Mouse (Mus musculus): ENCODE results near the gene Tnip1. TPM values are rescaled to one million over a fixed set of nuclear protein-coding genes. Genes with fewer than 3 reads are reported as not detected.
"Not testable (repeated sequence)": the region's sequence is repeated elsewhere in the genome, so short reads cannot be mapped to it uniquely, and the experiment has no call there.

The Tnip1 gene
- polyA plus RNA-seq, 1 experiment from 2014 or later = 10.8 TPM

- Histone ChIP-seq H3K36me3 (ENCODE audit: poor library complexity, severe bottlenecking) (no peaks in the 10 kb centered on the region), H3K27ac (no peak overlapping the region), H3K9ac (peak overlapping the region; percentile 65; the same call in 1 of the 2 replicates), H3K4me3 (peak overlapping the region; percentile 49), H3K4me1 (peaks cover 12% of the 10 kb centered on the region; the same call in 1 of the 2 replicates), H3K27me3 (no peaks in the 10 kb centered on the region), H3K9me3 (replicated peaks) (no peaks in the 10 kb centered on the region), H3K4me2 (peak overlapping the region; percentile 90)
- WGBS = 75% methylated on average over 5 of the region's 5 CpGs
- ATAC-seq = no peak
Measured at GRCm38 (mm10) chr11:54903339-54903738, 59.4 kb downstream of the Tnip1 start.

DNA sequence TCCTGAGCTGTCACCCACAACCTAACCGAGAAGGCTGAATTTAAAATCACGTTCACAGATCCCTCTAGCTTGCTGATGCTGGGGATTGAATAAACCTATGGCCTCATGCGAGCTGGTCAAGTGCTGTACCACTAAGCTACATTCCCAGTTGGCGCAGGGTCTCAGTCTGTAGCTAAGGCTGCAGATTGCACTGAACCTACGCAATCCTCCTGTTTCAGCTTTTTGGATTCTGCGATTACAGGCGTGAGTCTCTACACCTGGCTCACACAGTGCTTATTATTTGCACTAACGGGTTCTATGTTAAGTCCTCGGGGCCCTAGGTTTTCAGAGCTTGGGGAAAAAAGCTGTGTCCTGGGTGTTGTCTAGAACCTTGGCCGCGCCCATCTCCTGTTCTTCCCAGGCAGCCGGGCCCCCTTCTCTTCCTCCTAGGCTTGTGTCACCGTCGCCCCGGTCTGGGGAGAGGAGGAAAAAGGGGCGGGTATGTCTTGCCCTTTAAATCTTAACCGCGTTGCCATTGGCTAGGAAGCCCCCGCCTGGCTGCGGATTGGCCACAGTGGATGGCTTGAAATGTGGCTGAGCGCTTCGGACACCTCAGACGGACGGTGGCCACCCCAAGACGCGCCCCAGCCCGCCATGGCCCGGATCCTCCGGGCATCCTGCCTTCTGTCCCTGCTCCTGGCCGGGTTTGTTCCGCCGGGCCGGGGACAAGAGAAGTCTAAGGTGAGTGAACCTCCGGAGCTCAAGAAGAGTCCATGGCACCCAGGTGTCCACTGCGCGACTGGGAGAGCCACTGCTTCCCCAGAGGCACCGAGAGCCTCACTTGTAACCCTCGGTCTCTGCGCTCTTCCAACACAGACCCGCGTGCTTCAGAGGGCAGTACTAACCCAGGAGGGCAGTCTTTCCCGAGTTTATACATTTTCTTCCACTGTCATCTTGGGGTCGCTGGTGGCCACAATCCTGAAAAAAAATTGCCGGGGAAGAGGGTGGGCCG, 60.1 kb downstream of the Tnip1 start, which contains the start of gene Gpx3:
Gene Gpx3, plus strand, starts transcription at position 121 of the 991 bp plus-strand sequence.
- no peaks in the 10 kb centered on the region for H3K9me3 ChIP-seq (replicated peaks)
- H3K36me3 ChIP-seq (ENCODE audit: poor library complexity, severe bottlenecking) = no peaks in the 10 kb centered on the region
- H3K4me2 ChIP-seq = peak within 1 kb of the TSS; percentile 90
- H3K27me3 ChIP-seq = no peaks in the 10 kb centered on the region
- H3K27ac ChIP-seq = no peak within 1 kb of the TSS
- 16% methylated on average over 45 of the region's 45 CpGs for WGBS
- peaks cover 12% of the 10 kb centered on the region; the same call in 1 of the 2 replicates for H3K4me1 ChIP-seq
- H3K9ac ChIP-seq = peak within 1 kb of the TSS; percentile 65
- peak within 1 kb of the TSS; percentile 49 for H3K4me3 ChIP-seq
- peak; percentile 96 for ATAC-seq

DNA sequence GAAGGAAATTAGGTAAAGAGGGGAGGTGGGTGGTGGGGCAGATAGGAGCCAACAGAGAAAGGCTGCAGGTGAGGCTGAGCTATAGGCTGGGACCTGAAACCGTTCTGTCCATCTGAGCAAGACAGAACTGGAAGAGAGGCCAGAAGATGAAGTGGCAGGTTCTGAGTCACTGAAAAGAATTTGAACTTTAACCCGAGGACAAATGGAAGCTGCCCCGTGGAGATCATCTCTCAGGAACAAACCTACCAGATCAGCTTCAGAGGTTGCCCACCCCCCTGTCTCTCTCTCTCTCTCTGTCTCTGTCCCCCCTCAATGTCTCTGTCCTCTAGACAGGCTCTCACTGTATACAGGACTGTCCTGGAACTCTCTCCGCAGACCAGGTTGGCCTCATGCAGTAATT, 63.1 kb downstream of the Tnip1 start:
- Histone ChIP-seq H3K4me1 (peaks cover 12% of the 10 kb centered on the region; the same call in 1 of the 2 replicates), H3K27ac (no peak overlapping the region), H3K4me2 (no peak overlapping the region), H3K27me3 (no peaks in the 10 kb centered on the region), H3K36me3 (ENCODE audit: poor library complexity, severe bottlenecking) (no peaks in the 10 kb centered on the region), H3K4me3 (no peak overlapping the region), H3K9ac (no peak overlapping the region), H3K9me3 (replicated peaks) (no peaks in the 10 kb centered on the region)
- 90% methylated on average over 4 of the region's 4 CpGs for WGBS
- no peak for ATAC-seq

- H3K27me3 ChIP-seq = no peaks in the 10 kb centered on the region
- H3K4me2 ChIP-seq = no peak overlapping the region
- no peak for ATAC-seq
- H3K4me3 ChIP-seq = no peak overlapping the region
- H3K36me3 ChIP-seq (ENCODE audit: poor library complexity, severe bottlenecking) = no peaks in the 10 kb centered on the region
- H3K27ac ChIP-seq = no peak overlapping the region
- no peaks in the 10 kb centered on the region for H3K9me3 ChIP-seq (replicated peaks)
- 49% methylated on average over 5 of the region's 5 CpGs for WGBS
- no peak overlapping the region for H3K9ac ChIP-seq
- 0 out of 2 replicates have a peak, but pooled peaks cover 3% of the 10 kb centered on the region for H3K4me1 ChIP-seq
Measured at GRCm38 (mm10) chr11:54897470-54897869, 65.2 kb downstream of the Tnip1 start.

GRCm38 (mm10) chr11:54896646-54897045, 66.1 kb downstream of the Tnip1 start:
- not testable (repeated sequence) for H3K27me3 ChIP-seq
- 89% methylated on average over 3 of the region's 3 CpGs for WGBS

DNA sequence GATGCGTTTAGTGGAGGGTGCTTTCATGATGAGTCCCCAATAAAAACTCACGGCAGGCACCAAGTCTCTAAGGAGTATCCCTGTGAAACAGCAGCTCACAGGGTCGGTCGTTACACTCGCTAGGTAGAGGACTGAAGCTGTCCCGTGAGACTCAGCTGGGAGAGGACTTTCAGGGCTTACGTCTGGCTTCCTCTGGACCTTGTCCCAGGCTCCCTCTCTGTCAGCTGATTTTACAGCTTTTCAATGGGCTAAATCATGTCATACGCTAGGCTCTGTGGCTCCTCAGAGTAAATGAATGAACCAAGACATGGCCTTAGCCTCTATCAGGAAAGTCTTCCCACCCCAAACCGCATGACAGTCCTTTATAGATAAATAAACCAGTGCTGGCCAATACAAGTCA, 68.1 kb downstream of the Tnip1 start:
- Histone ChIP-seq H3K27me3 (no peaks in the 10 kb centered on the region), H3K9ac (no peak overlapping the region), H3K4me3 (no peak overlapping the region), H3K9me3 (replicated peaks) (no peaks in the 10 kb centered on the region), H3K4me2 (no peak overlapping the region), H3K4me1 (no peaks in the 10 kb centered on the region), H3K27ac (no peak overlapping the region), H3K36me3 (ENCODE audit: poor library complexity, severe bottlenecking) (no peaks in the 10 kb centered on the region)
- no peak for ATAC-seq
- WGBS = 78% methylated on average over 9 of the region's 9 CpGs

More at GRCm38 (mm10) chr11:54896646-54897045, 66.1 kb downstream of the Tnip1 start:
- not testable (repeated sequence) for H3K4me1 ChIP-seq; H3K36me3 ChIP-seq (ENCODE audit: poor library complexity, severe bottlenecking); H3K4me2 ChIP-seq; H3K27ac ChIP-seq; ATAC-seq; H3K9ac ChIP-seq; H3K4me3 ChIP-seq; H3K9me3 ChIP-seq (replicated peaks)

DNA sequence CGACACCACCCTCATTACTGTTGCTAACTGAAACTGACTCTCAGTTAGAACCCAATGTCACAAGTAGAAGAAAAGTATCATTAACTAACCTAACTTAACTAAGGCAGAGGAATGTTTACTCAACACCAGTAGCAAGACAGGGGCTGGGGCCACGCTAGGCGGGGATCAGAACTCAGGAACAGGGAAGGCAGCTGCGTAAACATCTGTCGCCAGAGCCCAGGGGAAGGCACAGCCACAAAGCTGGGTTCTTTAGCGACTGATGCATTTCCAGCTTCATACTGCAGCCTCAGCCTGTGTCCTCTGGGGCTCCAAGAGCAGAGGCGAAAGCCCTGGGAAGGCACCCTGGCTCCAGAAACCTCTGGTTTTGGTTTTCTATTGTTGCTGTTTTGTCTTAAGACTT, 70.6 kb downstream of the Tnip1 start:
- Histone ChIP-seq H3K4me1 (no peaks in the 10 kb centered on the region), H3K4me3 (no peak overlapping the region), H3K9me3 (replicated peaks) (no peaks in the 10 kb centered on the region), H3K27me3 (no peaks in the 10 kb centered on the region), H3K4me2 (no peak overlapping the region), H3K36me3 (ENCODE audit: poor library complexity, severe bottlenecking) (no peaks in the 10 kb centered on the region), H3K9ac (no peak overlapping the region), H3K27ac (no peak overlapping the region)
- WGBS = 63% methylated on average over 7 of the region's 7 CpGs
- no peak for ATAC-seq

- Histone ChIP-seq H3K27ac (no peak overlapping the region), H3K4me3 (no peak overlapping the region), H3K9ac (no peak overlapping the region), H3K9me3 (replicated peaks) (no peaks in the 10 kb centered on the region), H3K27me3 (no peaks in the 10 kb centered on the region), H3K4me2 (no peak overlapping the region), H3K4me1 (no peaks in the 10 kb centered on the region), H3K36me3 (ENCODE audit: poor library complexity, severe bottlenecking) (no peaks in the 10 kb centered on the region)
- 84% methylated on average over 5 of the region's 5 CpGs for WGBS
- ATAC-seq = no peak
Measured at GRCm38 (mm10) chr11:54891341-54891740, 71.4 kb downstream of the Tnip1 start.

- H3K4me1 ChIP-seq = no peaks in the 10 kb centered on the region
- H3K27me3 ChIP-seq = no peaks in the 10 kb centered on the region
- H3K27ac ChIP-seq = no peak overlapping the region
- H3K4me3 ChIP-seq = no peak overlapping the region
- 91% methylated on average over 6 of the region's 6 CpGs for WGBS
- no peak overlapping the region for H3K9ac ChIP-seq
- H3K4me2 ChIP-seq = no peak overlapping the region
- H3K9me3 ChIP-seq (replicated peaks) = no peaks in the 10 kb centered on the region
- no peaks in the 10 kb centered on the region for H3K36me3 ChIP-seq (ENCODE audit: poor library complexity, severe bottlenecking)
- no peak for ATAC-seq
Measured at GRCm38 (mm10) chr11:54887927-54888326, 74.8 kb downstream of the Tnip1 start.

DNA sequence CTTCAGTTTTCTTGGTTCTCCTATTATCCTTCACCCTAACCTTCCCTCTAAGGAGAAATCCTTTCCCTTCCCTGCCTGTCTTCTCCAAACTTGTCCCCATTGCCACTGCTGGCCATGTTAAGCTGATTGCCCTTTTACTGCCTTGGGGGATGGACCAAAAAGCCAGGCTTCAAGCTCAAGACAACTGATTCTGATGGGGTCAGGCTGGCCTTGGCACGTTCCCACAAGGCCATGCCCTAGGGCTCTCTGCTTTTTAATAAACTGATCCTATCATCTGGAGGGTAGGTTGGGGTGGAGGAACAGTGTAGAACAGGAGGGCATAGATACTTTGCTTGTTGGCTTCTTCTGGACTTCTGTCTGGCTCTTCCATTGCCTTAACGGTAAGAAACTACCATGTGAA, 77.3 kb downstream of the Tnip1 start:
- Histone ChIP-seq H3K27ac (no peak overlapping the region), H3K4me2 (no peak overlapping the region), H3K4me3 (no peak overlapping the region), H3K27me3 (no peaks in the 10 kb centered on the region), H3K4me1 (no peaks in the 10 kb centered on the region), H3K9ac (no peak overlapping the region), H3K9me3 (replicated peaks) (no peaks in the 10 kb centered on the region), H3K36me3 (ENCODE audit: poor library complexity, severe bottlenecking) (no peaks in the 10 kb centered on the region)
- no peak for ATAC-seq
- WGBS = 89% methylated on average over 2 of the region's 2 CpGs

DNA sequence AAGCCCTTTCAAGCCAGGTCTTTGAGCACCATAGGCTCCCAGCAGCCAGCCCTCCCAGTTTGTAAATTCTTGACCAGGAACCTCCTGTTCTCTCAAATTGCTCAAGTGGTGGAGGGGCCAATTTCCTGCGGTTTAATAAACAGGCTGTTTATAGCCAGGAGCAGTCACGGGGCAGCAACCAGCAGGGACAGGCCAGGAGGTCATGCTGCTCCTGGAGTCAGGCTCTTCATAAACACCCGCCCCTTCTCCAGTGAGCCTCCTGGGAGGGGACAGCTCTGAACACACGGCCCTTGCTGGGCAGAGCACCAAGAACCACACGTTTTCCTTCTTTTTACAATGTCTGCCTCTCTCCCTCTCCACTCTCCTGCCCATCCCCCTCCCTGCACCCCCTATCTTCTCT, 77.8 kb downstream of the Tnip1 start:
- Histone ChIP-seq H3K4me1 (no peaks in the 10 kb centered on the region), H3K27ac (no peak overlapping the region), H3K9ac (no peak overlapping the region), H3K9me3 (replicated peaks) (no peaks in the 10 kb centered on the region), H3K36me3 (ENCODE audit: poor library complexity, severe bottlenecking) (no peaks in the 10 kb centered on the region), H3K4me2 (no peak overlapping the region), H3K27me3 (no peaks in the 10 kb centered on the region), H3K4me3 (no peak overlapping the region)
- ATAC-seq = no peak
- WGBS = 37% methylated on average over 5 of the region's 5 CpGs

- Histone ChIP-seq H3K9me3 (replicated peaks) (no peaks in the 10 kb centered on the region), H3K4me1 (no peaks in the 10 kb centered on the region), H3K27ac (no peak overlapping the region), H3K4me2 (no peak overlapping the region), H3K9ac (no peak overlapping the region), H3K36me3 (ENCODE audit: poor library complexity, severe bottlenecking) (no peaks in the 10 kb centered on the region), H3K27me3 (no peaks in the 10 kb centered on the region), H3K4me3 (no peak overlapping the region)
- WGBS = 83% methylated on average over 5 of the region's 5 CpGs
- no peak for ATAC-seq
Measured at GRCm38 (mm10) chr11:54884197-54884828, 78.4 kb downstream of the Tnip1 start.
